Mouse (Mus musculus) hindbrain, embryonic 15.5 days (tissue): Measurements from ENCODE around the gene Filip1l. TPM values are rescaled to one million over a fixed set of nuclear protein-coding genes. Genes with fewer than 3 reads are reported as not detected.

Source experiments
- ATAC-seq: fragments of 200-750 bp; cut with Nextera tagmentation; 2 replicates; pipeline ENCODE4 v1.8.0; 2017; ENCODE audit warnings: low read depth, moderate number of reproducible peaks, moderate TSS enrichment; ENCODE audit not compliant: low FRiP score
- H3K27ac ChIP-seq: fragments of 300-500 bp; sonication (generic); replicated peaks from 2 replicates; pipeline ENCODE4 v1.5.1; 2015; ENCODE audit warnings: mild to moderate bottlenecking, inconsistent platforms
- H3K27me3 ChIP-seq: fragments of 300-500 bp; sonication (generic); 2 replicates; pipeline ENCODE4 v1.6.1; 2015; ENCODE audit warnings: control low read depth, inconsistent platforms
- H3K36me3 ChIP-seq: fragments of 300-500 bp; sonication (generic); 2 replicates; pipeline ENCODE4 v1.6.1; 2015; ENCODE audit warnings: control low read depth, inconsistent platforms
- H3K4me1 ChIP-seq: fragments of 300-500 bp; sonication (generic); replicated peaks from 2 replicates; pipeline ENCODE4 v1.6.1; 2015; ENCODE audit warnings: control low read depth, inconsistent platforms
- H3K4me2 ChIP-seq: fragments of 300-500 bp; sonication (generic); 2 replicates; pipeline ENCODE4 v1.6.1; 2015; ENCODE audit warnings: moderate library complexity, mild to moderate bottlenecking, inconsistent platforms
- H3K4me3 ChIP-seq: fragments of 300-500 bp; sonication (generic); 2 replicates; pipeline ENCODE4 v1.5.1; 2015; ENCODE audit warnings: mild to moderate bottlenecking, inconsistent platforms
- H3K9ac ChIP-seq: fragments of 300-500 bp; sonication (generic); 2 replicates; pipeline ENCODE4 v1.6.1; 2015; ENCODE audit warnings: inconsistent platforms
- H3K9me3 ChIP-seq: fragments of 300-500 bp; sonication (generic); 2 replicates; pipeline ENCODE4 v1.6.1; 2016; ENCODE audit warnings: control low read depth, inconsistent platforms
- WGBS: fragments of 180-500 bp; shearing (Covaris S2); methylation state at CpG from one replicate; pipeline ENCODE4 v1.1.7; 2015; 5-methylcytosine and 5-hydroxymethylcytosine counted together
- polyA plus RNA-seq: library from polyadenylated mRNA; unstranded; fragments of >200 nt; fragmentation: Nextera tagmentation; extraction: Ambion mirVana; gene quantifications from 2 replicates; pipeline ENCODE4 v1.2.1, GENCODE M21; 2015

Gene Filip1l
- polyA plus RNA-seq, 1 experiment from 2014 or later: 2.6 TPM

- Histone ChIP-seq H3K4me2 (no peak overlapping the region), H3K27ac (no peak overlapping the region), H3K4me3 (no peak overlapping the region), H3K36me3 (no peaks in the 10 kb centered on the region), H3K4me1 (no peaks in the 10 kb centered on the region), H3K9ac (no peak overlapping the region), H3K9me3 (no peaks in the 10 kb centered on the region), H3K27me3 (no peaks in the 10 kb centered on the region)
- no peak for ATAC-seq
- 77% methylated on average over 8 of the region's 8 CpGs for WGBS
These were observed 23.9 kb upstream of the Filip1l start for GRCm38 (mm10) chr16:57329028-57329427.

GRCm38 (mm10) chr16:57330111-57330510 lies 22.8 kb upstream of the Filip1l start:
- H3K27ac ChIP-seq: no peak overlapping the region
- no peak overlapping the region for H3K9ac ChIP-seq
- H3K36me3 ChIP-seq: no peaks in the 10 kb centered on the region
- no peaks in the 10 kb centered on the region for H3K9me3 ChIP-seq
- no peak overlapping the region for H3K4me2 ChIP-seq
- H3K4me3 ChIP-seq: no peak overlapping the region
- H3K27me3 ChIP-seq: no peaks in the 10 kb centered on the region
- H3K4me1 ChIP-seq: no peaks in the 10 kb centered on the region
- no peak for ATAC-seq
- 85% methylated on average over 2 of the region's 2 CpGs for WGBS

GRCm38 (mm10) chr16:57332301-57332700 lies 20.6 kb upstream of the Filip1l start:
- 87% methylated on average over 7 of the region's 7 CpGs for WGBS
- Histone ChIP-seq H3K9me3 (no peaks in the 10 kb centered on the region), H3K27ac (no peak overlapping the region), H3K36me3 (no peaks in the 10 kb centered on the region), H3K27me3 (no peaks in the 10 kb centered on the region), H3K9ac (no peak overlapping the region), H3K4me3 (no peak overlapping the region), H3K4me1 (no peaks in the 10 kb centered on the region), H3K4me2 (no peak overlapping the region)
- no peak for ATAC-seq

- Histone ChIP-seq H3K9me3 (no peaks in the 10 kb centered on the region), H3K4me3 (no peak overlapping the region), H3K4me1 (no peaks in the 10 kb centered on the region), H3K4me2 (no peak overlapping the region), H3K36me3 (no peaks in the 10 kb centered on the region), H3K27me3 (no peaks in the 10 kb centered on the region), H3K9ac (no peak overlapping the region), H3K27ac (no peak overlapping the region)
- ATAC-seq: no peak
- 79% methylated on average over 11 of the region's 11 CpGs for WGBS
These were observed 16.0 kb upstream of the Filip1l start for GRCm38 (mm10) chr16:57336770-57337423.

GRCm38 (mm10) chr16:57339765-57340612 lies 12.9 kb upstream of the Filip1l start:
- no peaks in the 10 kb centered on the region for H3K27me3 ChIP-seq
- H3K4me2 ChIP-seq: no peak overlapping the region
- WGBS: 84% methylated on average over 8 of the region's 8 CpGs
- H3K9ac ChIP-seq: no peak overlapping the region
- no peak overlapping the region for H3K27ac ChIP-seq
- H3K4me1 ChIP-seq: no peaks in the 10 kb centered on the region
- H3K36me3 ChIP-seq: no peaks in the 10 kb centered on the region
- H3K9me3 ChIP-seq: no peaks in the 10 kb centered on the region
- H3K4me3 ChIP-seq: no peak overlapping the region
- no peak for ATAC-seq

GRCm38 (mm10) chr16:57340613-57340898 lies 12.3 kb upstream of the Filip1l start:
- Histone ChIP-seq H3K9ac (no peak overlapping the region), H3K36me3 (no peaks in the 10 kb centered on the region), H3K4me3 (no peak overlapping the region), H3K27me3 (no peaks in the 10 kb centered on the region), H3K27ac (no peak overlapping the region), H3K9me3 (no peaks in the 10 kb centered on the region), H3K4me2 (no peak overlapping the region), H3K4me1 (no peaks in the 10 kb centered on the region)
- WGBS: 56% methylated on average over 5 of the region's 5 CpGs
- no peak for ATAC-seq

GRCm38 (mm10) chr16:57346258-57346657 lies 6.6 kb upstream of the Filip1l start:
- Histone ChIP-seq H3K36me3 (no peaks in the 10 kb centered on the region), H3K27me3 (no peaks in the 10 kb centered on the region), H3K4me1 (no peaks in the 10 kb centered on the region), H3K4me2 (no peak overlapping the region), H3K4me3 (no peak overlapping the region), H3K9ac (no peak overlapping the region), H3K9me3 (no peaks in the 10 kb centered on the region), H3K27ac (no peak overlapping the region)
- no peak for ATAC-seq
- 59% methylated on average over 3 of the region's 3 CpGs for WGBS

GRCm38 (mm10) chr16:57349039-57349438 lies 3.9 kb upstream of the Filip1l start:
- ATAC-seq: no peak
- Histone ChIP-seq H3K27ac (no peak overlapping the region), H3K9me3 (no peaks in the 10 kb centered on the region), H3K9ac (no peak overlapping the region), H3K27me3 (no peaks in the 10 kb centered on the region), H3K4me3 (no peak overlapping the region), H3K4me2 (no peak overlapping the region), H3K36me3 (no peaks in the 10 kb centered on the region), H3K4me1 (0 out of 2 replicates have a peak, but pooled peaks cover 4% of the 10 kb centered on the region)
- WGBS: 86% methylated on average over 3 of the region's 3 CpGs

GRCm38 (mm10) chr16:57349689-57350088 lies 3.2 kb upstream of the Filip1l start:
- Histone ChIP-seq H3K36me3 (no peaks in the 10 kb centered on the region), H3K4me3 (no peak overlapping the region), H3K4me2 (no peak overlapping the region), H3K4me1 (0 out of 2 replicates have a peak, but pooled peaks cover 4% of the 10 kb centered on the region), H3K27ac (no peak overlapping the region), H3K27me3 (no peaks in the 10 kb centered on the region), H3K9ac (no peak overlapping the region), H3K9me3 (no peaks in the 10 kb centered on the region)
- WGBS: 63% methylated on average over 3 of the region's 3 CpGs
- ATAC-seq: no peak

- Histone ChIP-seq H3K4me1 (0 out of 2 replicates have a peak, but pooled peaks cover 4% of the 10 kb centered on the region), H3K4me3 (no peak overlapping the region), H3K27ac (no peak overlapping the region), H3K36me3 (no peaks in the 10 kb centered on the region), H3K27me3 (no peaks in the 10 kb centered on the region), H3K4me2 (no peak overlapping the region), H3K9me3 (no peaks in the 10 kb centered on the region), H3K9ac (no peak overlapping the region)
- no peak for ATAC-seq
- WGBS: 87% methylated on average over 11 of the region's 11 CpGs
These were observed 351 bp downstream of the Filip1l start for GRCm38 (mm10) chr16:57353166-57353721.

GRCm38 (mm10) chr16:57353932-57354331 lies 1.0 kb downstream of the Filip1l start:
- no peaks in the 10 kb centered on the region for H3K27me3 ChIP-seq
- H3K9me3 ChIP-seq: no peaks in the 10 kb centered on the region
- no peaks in the 10 kb centered on the region for H3K36me3 ChIP-seq
- ATAC-seq: no peak
- H3K4me2 ChIP-seq: no peak overlapping the region
- no peak overlapping the region for H3K4me3 ChIP-seq
- H3K27ac ChIP-seq: no peak overlapping the region
- no peak overlapping the region for H3K9ac ChIP-seq
- 83% methylated on average over 6 of the region's 6 CpGs for WGBS
- 0 out of 2 replicates have a peak, but pooled peaks cover 4% of the 10 kb centered on the region for H3K4me1 ChIP-seq

- WGBS: 76% methylated on average over 6 of the region's 6 CpGs
- Histone ChIP-seq H3K9me3 (no peaks in the 10 kb centered on the region), H3K4me2 (no peak overlapping the region), H3K36me3 (no peaks in the 10 kb centered on the region), H3K4me1 (0 out of 2 replicates have a peak, but pooled peaks cover 4% of the 10 kb centered on the region), H3K9ac (no peak overlapping the region), H3K27me3 (no peaks in the 10 kb centered on the region), H3K4me3 (no peak overlapping the region), H3K27ac (no peak overlapping the region)
- no peak for ATAC-seq
These were observed 3.6 kb downstream of the Filip1l start for GRCm38 (mm10) chr16:57356454-57356853.
